Mouse (Mus musculus) A20 (cell line): ENCODE data around the gene Olfr981.
"Not testable (repeated sequence)": the region's sequence is repeated elsewhere in the genome, so short reads cannot be mapped to it uniquely, and the experiment has no call there.

Experiments used
- DNase-seq: peaks from one replicate; pipeline ENCODE4 v3.0.0-alpha.2; 2011; ENCODE audit warnings: low read depth, low spot score

Gene Olfr981

GRCm38 (mm10) chr9:40021164-40021563 lies at the start of gene Olfr981:
TSS of gene Olfr981 (plus strand) at chr9:40021464.
- DNase-seq, result no peak

- not testable (repeated sequence) for DNase-seq
Measured at GRCm38 (mm10) chr9:39976581-39977145, 44.6 kb upstream of the Olfr981 start.

- no peak for DNase-seq
Measured at GRCm38 (mm10) chr9:39991813-39992212, 29.5 kb upstream of the Olfr981 start, which contains the start of gene Olfr978. TSS of gene Olfr978 (plus strand) at chr9:39992113.

- DNase-seq, result no peak
Measured at GRCm38 (mm10) chr9:40003365-40003764, 17.9 kb upstream of the Olfr981 start, which contains the start of gene Olfr979. TSS of gene Olfr979 (minus strand) at chr9:40003465.

GRCm38 (mm10) chr9:40009482-40009881 lies 11.8 kb upstream of the Olfr981 start, which contains the start of gene Olfr980:
TSS of gene Olfr980 (minus strand) at chr9:40009582.
- no peak for DNase-seq

- no peak for DNase-seq
Measured at GRCm38 (mm10) chr9:40050138-40050537, 28.9 kb downstream of the Olfr981 start.

- DNase-seq, result no peak
Measured at GRCm38 (mm10) chr9:40073529-40073928, 52.3 kb downstream of the Olfr981 start, which contains the start of gene Olfr982. TSS of gene Olfr982 (plus strand) at chr9:40073829.
